Mouse (Mus musculus) ES-Bruce4 (cell line): ENCODE results near the gene Adgrg1.

ENCODE experiments used
- CTCF ChIP-seq: IDR thresholded peaks from one replicate; pipeline ENCODE4 v1.8.1; 2011; ENCODE audit warnings: low read depth, low read length
- EP300 ChIP-seq: IDR thresholded peaks from 2 replicates; pipeline ENCODE4 v1.6.1; 2011; ENCODE audit warnings: low read depth, low read length; ENCODE audit not compliant: insufficient read depth
- POLR2A ChIP-seq: IDR thresholded peaks from one replicate; pipeline ENCODE4 v1.8.1; 2011; ENCODE audit warnings: low read length; ENCODE audit not compliant: insufficient read depth

- TF ChIP-seq CTCF, result no peak
- no peak for TF ChIP-seq EP300
- TF ChIP-seq POLR2A, result no peak
These were observed 24.5 kb downstream of the Adgrg1 start for GRCm38 (mm10) chr8:94999004-94999403.
